Mouse (Mus musculus) layer of hippocampus, adult 8-10 months (tissue): ENCODE results near the gene Gm5039. TPM values are rescaled to one million over a fixed set of nuclear protein-coding genes. Genes with fewer than 3 reads are reported as not detected.
A peak's percentile ranks its signal among the peaks of the same experiment; 100 is the strongest.
"Not testable (repeated sequence)": the region's sequence is repeated elsewhere in the genome, so short reads cannot be mapped to it uniquely, and the experiment has no call there.

Source experiments
- DNase-seq, 2 experiments: peaks; one replicate each; pipeline ENCODE4 v3.0.0; 2022; ENCODE audit warnings: low spot score in 2 of 2
- total RNA-seq, 4 experiments: library from RNA; stranded (reverse); gene quantifications; 2 replicates each; pipeline ENCODE4 v1.2.4; 2022

The Gm5039 gene
- total RNA-seq = not detected

DNA sequence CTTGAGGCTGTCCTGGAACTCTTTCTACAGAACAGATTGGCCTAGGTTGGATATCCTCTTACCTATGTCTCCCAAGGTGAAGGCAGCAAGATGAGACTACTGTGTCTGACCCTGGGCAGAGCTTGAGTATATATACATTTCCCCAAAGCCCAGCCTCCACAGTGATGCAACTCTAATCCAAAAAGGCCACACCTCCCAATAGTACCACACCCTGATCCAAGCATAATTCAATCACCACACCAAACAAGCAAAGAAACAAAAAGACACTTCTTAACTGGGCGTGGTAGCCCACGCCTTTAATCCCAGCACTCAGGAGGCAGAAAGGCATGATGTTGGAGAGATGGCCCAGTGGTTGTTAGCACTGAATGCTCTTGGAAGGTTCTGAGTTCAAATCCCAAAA, at the start of gene Gm5039:
Gm5039 (minus strand) TSS at position 101 of the 400 bp plus-strand sequence.
- DNase-seq = not testable (repeated sequence)

DNA sequence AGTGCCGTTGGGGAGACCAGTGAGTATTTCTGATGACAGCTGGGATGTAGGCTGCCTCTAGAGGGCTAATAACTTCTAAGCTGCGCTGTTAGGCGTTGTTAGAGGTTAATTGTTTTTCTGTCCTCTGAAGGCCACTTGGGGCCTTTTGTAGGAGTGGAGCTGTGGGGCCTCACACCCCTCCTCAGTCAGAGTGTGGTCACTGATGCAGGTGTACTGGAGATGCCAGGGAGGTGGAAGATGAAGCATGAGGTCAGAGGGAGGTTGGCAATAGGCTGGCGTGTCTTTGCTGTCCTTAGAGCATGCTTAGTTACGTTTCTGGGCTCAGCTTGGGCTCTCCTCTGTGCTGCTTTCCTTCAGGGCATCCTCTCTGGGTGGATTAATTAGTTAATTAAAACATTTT, 48.2 kb upstream of the Gm5039 start:
- no peak for DNase-seq

DNA sequence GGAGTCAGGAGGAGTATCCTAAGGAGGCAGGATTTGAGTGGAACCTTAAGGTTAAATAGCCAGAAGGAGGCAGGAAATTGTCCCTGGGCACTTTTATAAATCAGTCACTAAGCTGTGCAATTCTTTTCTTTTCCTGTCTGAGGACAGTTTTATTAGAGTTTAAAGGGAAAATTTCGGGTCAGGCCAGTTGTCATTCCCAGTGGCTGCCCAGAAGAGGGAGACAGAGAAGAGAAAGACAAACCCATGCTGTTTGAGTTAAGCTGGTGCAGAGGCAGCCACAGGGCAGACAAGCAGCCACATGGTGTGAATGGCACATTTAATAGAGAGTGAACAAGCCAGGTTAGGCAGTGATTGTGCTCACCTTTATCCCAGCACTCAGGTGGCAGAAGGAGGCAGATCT, 46.5 kb upstream of the Gm5039 start:
- DNase-seq = not testable (repeated sequence)

DNA sequence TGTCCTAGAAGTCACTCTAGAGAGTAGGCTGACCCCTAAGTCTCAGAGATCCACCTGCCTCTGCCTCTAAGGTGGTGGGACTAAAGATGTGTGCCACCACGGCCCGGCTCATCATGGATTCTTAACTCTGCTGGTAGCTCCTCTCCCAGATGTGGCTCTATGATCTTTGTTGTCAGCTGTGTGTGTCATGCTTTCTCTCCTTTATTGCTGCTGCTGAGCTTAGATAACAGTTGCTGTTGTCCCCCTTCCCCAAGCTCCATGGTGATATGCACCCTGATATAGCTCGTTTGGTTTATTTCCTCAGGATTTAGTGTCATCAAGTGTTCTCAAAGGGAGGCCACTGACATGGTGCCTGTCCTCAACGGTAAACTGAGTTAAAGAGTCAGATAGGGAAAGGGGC, 45.9 kb upstream of the Gm5039 start:
- not testable (repeated sequence) for DNase-seq

DNA sequence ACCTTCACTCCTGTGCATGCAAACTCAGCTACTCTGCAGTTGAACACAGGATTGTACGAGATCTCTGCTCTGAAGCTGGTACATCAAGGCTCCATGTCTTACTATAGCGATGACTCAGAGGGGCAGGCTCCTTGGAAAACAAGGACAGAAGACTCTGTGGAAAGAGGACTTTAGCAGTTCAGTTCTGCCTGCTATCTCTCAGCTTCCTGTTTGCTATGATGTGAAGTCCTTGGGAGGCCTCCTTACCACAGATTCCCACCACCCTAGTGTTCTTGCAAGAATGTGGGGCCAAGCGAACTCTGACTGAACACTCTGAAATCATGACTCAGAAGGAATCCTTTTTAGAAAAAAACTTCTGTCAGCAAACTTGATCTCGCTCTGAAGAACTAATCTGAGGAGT, 44.8 kb upstream of the Gm5039 start:
- DNase-seq = no peak

DNA sequence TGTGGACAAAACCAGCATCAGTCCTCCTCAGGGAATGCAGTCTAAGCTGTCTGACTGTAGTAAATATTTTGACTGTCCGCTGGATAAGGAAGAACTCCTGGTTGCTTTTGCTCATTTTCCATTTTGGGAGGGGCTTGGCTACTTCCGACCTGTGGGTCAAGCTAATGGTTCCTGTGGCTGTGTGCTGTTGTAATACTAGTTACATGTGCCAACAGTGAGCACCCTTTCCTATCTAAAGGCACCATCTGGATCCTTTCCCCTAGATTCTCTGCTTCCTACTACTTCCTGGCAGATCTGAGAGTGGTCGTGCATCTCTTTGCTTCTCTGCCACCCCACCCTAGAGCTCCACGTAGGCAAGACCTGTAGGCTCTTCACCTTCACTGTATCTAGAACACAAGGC, 43.8 kb upstream of the Gm5039 start:
- no peak for DNase-seq

DNA sequence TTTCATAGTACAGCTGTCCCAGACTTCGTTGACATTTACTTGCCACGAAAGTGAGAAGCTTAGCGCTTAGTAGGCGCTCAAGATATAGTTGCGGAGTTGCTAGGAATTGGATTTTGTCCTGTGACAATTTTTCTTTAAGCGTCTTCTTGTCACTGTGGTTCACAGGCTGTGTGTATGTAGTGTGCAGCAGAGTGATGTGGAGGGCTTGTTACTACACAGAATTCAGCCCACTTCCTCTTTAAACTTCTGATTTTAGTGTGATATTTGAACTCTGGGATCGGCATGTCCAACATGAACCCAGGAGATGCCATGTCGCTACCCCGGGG, 37.3 kb upstream of the Gm5039 start:
- no peak for DNase-seq

DNA sequence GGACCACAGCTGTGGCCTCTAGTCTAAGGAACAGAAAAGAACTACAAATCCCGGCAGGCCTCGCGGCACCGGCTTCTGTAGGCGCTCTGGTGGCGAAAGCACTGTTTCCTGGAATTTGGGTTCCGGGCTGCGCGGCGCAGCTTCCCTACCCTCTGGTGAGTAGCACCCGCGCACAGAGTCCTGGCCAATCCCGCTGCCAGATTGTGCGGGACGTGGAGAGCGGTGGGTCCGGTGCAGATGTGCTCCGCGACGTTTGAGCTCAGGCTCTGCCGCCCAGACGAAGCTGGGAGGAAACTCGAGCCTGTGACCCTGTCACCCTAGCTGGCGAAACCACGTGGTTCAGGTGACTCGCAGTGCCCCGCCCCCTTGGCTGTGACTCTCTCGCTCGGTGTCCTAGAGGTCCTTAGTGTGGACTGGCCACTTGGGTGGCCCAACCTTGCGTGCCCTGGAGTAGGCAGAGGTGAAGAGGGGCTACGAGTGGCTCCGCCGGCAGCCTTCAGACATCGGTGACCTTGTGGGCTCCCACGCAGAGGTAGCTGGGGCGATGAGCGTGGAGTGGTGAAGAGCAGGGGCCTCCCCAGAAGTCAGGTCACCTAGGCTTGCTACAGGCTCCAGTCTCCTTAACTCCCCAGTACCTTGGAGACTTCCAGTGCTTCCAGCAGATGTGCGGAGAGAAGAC, 36.8 kb upstream of the Gm5039 start, which contains the start of gene Adck1:
Adck1 (plus strand) TSS at position 114 of the 679 bp plus-strand sequence.
- peak; percentile 90 to 95 for DNase-seq

DNA sequence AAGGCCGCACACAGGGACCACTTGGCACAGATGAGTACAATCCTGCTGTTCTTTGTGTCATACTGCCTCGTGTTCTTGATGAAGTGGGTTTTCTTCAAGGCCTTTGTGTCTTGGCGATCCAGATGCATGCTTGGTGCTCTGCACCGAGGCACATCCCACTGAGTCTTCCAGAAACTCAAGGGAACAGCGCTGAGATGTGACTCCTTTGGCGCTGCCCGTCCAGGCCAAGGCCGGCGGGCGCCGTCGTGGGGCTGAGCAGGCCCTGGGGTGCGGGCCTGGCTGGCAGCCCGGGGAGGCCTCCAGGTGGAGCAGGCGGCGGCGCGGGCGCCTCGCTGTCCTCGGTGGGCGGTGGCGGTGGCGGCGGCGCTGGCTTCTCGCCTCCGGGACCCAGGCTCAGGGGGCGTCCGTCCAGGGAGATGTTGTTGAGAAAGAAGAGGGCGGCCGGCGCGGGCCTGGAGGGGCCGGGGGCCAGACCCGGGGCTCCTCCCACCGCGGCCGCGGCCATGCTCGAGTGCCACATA, 30.4 kb upstream of the Gm5039 start:
- DNase-seq = no peak

DNA sequence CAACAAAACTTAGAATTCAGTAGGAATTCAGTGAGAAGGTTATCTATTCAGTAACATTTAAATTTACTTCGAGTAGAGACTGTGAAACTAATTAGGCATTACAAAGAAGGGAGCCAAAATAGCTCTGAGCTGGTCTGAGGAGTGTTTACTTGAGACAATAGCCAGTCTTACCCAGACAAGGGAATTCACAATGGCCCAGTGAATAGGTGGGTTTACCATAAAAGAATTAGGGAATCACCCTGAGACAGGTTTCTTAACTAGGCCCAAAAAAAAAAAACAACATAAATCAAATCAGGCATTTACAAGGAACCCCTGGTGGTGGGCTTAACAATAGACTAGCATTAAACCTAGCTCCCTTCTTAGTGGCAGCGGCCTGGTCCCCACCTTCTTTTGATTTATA, 17.5 kb upstream of the Gm5039 start:
- DNase-seq = not testable (repeated sequence)

DNA sequence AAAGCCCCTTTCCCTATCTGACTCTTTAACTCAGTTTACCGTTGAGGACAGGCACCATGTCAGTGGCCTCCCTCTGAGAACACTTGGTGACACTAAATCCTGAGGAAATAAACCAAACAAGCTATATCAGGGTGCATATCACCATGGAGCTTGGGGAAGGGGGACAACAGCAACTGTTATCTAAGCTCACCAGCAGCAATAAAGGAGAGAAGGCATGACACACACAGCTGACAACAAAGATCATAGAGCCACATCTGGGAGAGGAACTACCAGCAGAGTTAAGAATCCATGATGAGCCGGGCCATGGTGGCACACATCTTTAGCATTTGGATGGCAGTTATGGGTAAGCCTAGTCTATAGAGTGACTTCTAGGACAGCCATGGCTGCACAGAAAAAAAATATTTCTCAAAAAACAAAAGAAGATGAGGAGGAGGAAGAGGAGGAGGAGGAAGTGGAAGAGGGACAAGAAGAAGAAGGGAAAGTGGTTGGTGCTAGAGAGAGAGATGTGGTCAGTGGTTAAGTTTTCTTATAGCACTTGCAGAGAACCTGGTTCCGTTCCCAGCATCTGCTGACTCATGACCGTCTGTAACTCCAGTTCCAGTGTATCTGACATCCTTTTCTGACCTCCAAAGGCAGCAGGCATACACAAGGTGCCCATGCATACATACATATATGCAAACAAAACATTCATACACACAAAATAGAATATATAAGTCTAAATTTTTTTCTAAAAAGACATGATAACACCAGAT, 13.0 kb upstream of the Gm5039 start:
- not testable (repeated sequence) for DNase-seq

DNA sequence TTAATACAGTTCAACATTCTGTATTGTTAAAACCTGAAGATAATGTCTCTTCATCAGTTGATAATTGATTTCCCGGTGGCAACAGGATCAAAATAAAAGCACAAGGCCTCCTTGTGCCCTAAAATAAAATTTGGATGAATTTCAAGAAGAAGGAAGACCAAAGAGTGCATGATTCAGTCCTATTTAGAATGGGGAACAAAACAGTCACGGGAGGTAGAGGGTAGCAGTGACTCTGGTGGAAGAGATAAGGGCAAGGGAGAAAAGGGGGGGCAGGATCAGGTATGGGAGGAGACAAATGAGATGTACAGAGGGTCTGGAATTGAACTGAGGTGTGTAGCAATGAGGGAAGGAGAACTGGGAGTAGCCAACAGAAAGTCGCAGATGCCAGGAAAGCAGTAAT, 9.3 kb downstream of the Gm5039 start:
- DNase-seq = no peak

DNA sequence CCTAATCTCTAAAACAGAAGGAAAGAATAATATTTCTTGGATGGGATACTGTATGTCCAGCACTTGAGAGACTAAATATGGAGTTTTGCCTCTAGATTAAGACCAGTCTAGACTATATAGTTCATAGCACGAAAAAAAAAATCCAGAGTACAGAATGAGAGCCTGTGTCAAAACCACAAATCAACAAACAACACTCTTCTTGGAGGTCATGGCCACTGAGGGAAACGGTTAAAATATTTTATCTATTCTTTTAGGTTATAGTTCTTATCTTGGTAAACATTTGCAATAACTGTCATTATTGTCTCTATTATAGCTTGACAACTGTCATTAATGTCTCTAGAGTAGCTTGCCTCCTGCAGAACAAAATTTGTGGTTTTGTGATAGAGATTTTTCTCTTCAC, 26.7 kb downstream of the Gm5039 start:
- not testable (repeated sequence) for DNase-seq

DNA sequence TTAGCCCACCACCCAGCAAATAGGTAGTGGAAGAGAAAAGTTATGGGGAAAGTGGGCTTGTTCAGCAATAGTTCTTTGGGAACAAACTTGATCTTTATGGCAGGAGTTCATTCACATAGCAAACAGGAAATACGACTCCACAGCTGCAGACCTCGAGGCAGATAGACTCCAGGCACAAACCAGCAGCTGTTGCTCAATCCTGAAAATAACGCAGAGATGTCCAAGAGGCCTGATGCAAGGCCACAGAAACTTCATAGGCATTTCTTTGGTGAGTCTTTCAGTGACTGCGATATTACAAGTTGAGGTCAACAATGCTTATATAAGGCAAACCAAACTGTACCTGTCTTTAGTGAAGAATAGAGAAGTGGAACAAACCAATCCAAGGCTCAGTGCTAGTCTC, 30.7 kb downstream of the Gm5039 start:
- not testable (repeated sequence) for DNase-seq

DNA sequence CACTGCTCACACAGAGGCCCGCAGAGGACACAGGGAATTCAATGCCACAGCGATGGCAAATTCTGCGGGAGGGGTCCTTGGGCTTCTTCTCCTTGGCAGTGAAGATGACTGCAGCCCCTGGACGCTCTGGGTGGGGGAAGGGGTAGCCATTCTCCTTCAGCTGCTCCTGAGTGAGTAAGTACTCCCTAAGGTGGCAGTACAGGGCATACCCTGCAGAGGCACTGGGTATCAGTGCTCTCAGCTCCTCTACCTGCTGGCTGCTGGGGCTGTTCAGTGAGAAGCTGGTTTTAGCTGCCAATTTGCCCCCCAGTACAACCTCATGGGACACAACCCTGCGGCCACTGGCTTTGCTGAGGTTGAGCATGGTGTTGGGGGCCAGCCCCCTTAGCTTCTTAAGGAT, 38.6 kb downstream of the Gm5039 start:
- not testable (repeated sequence) for DNase-seq

DNA sequence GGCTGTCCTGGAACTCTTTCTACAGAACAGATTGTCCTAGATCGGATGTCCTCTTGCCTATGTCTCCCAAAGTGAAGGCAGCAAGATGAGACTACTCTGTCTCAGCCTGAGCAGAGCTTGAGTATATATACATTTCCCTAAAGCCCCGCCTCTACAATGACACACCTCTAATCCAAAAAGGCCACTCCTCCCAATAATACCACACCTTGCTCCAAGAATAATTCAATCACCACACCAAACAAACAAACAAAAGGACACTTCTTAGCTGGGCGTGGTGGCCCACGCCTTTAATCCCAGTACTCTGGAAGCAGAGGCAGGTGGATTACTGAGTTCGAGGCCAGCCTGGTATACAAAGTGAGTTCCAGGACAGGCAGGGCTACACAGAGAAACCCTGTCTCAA, 49.4 kb downstream of the Gm5039 start, which contains the start of gene Gm5662:
Gm5662 (minus strand) TSS at position 101 of the 400 bp plus-strand sequence.
- not testable (repeated sequence) for DNase-seq

Other genes with a start within 250 kb of the Gm5039 start
- gene Gm16368, start 240.3 kb downstream of the Gm5039 start, total RNA-seq = not detected
- gene Gm10436, start 141.9 kb downstream of the Gm5039 start, total RNA-seq = not detected
- not detected for gene Gm8332, start 73.9 kb downstream of the Gm5039 start, total RNA-seq
- not detected for gene Gm5662, start 49.5 kb downstream of the Gm5039 start, total RNA-seq
- gene Adck1, start 36.5 kb upstream of the Gm5039 start, total RNA-seq = 10 to 100 TPM; 35.2 to 40.0 (median 35.5) TPM